In genomic region chr11:109311885-109312605, GRCm38 (mm10) we compare ENCODE assay signal across 8 mouse cellular contexts. TPM values are rescaled to one million over a fixed set of nuclear protein-coding genes. Genes with fewer than 3 reads are reported as not detected.
DNase-seq lines count a peak whose midpoint lies in the region; ATAC-seq and TF ChIP-seq lines count a peak whose summit lies in the region.

No protein-coding gene starts in this region.

- H3K27me3 ChIP-seq in CH12.LX (replicated peaks), result peaks cover 18% of the 10 kb centered on the region
- no peaks in the 10 kb centered on the region for H3K27me3 ChIP-seq in cerebellum, adult 2 months (ENCODE audit: control insufficient read depth, insufficient read depth, low read length)
- H3K27me3 ChIP-seq in hindbrain, embryonic 10.5 days (ENCODE audit: insufficient read depth, poor library complexity, severe bottlenecking), result peaks cover 34% of the 10 kb centered on the region
- peaks cover 12% of the 10 kb centered on the region for H3K27me3 ChIP-seq in lung, embryonic 15.5 days

- TF ChIP-seq RAD21 in CH12.LX (IDR thresholded peaks at IDR 0.05; ENCODE audit: low read depth, low read length), result no peak

- H3K9me3 ChIP-seq in CH12.LX (replicated peaks; ENCODE audit: low read length), result no peaks in the 10 kb centered on the region
- H3K9me3 ChIP-seq in hindbrain, embryonic 10.5 days, result no peaks in the 10 kb centered on the region
- no peaks in the 10 kb centered on the region for H3K9me3 ChIP-seq in lung, embryonic 15.5 days

- no peak overlapping the region for H3K27ac ChIP-seq in CH12.LX (ENCODE audit: insufficient read depth, low read depth)
- H3K27ac ChIP-seq in cerebellum, adult 2 months (ENCODE audit: insufficient read depth, low read length), result peak overlapping the region; percentile 90
- H3K27ac ChIP-seq in hindbrain, embryonic 10.5 days, result peak overlapping the region; percentile 91
- no peak overlapping the region for H3K27ac ChIP-seq in lung, embryonic 15.5 days
- peak overlapping the region; percentile 86; the same call in 1 of the 2 replicates for H3K27ac ChIP-seq in olfactory bulb, adult 2 months (ENCODE audit: insufficient read depth, low read depth, low read length)

- TF ChIP-seq EP300 in CH12.LX (IDR thresholded peaks at IDR 0.05; ENCODE audit: low read length), result no peak

- TF ChIP-seq POLR2A in CH12.LX (IDR thresholded peaks at IDR 0.05; ENCODE audit: low read depth, low read length), result peak; percentile 86
- TF ChIP-seq POLR2A in cerebellum, adult 2 months (IDR thresholded peaks at IDR 0.05; ENCODE audit: borderline replicate concordance, insufficient read depth, low read length), result peak; percentile 91; the same call in 1 of the 2 replicates
- peak; percentile 76 for TF ChIP-seq POLR2A in olfactory bulb, adult 2 months (IDR thresholded peaks at IDR 0.05; ENCODE audit: insufficient read depth, low read depth, low read length)

- peak overlapping the region; percentile 75 for H3K4me2 ChIP-seq in CH12.LX (ENCODE audit: insufficient read depth, low read depth, poor library complexity, severe bottlenecking)
- H3K4me2 ChIP-seq in lung, embryonic 15.5 days, result peak overlapping the region; percentile 76

- peaks cover 0 to 6% of the 10 kb centered on the region in 2 experiments; a peak in 1 of 4 replicates for H3K4me1 ChIP-seq in CH12.LX (ENCODE audit: control insufficient read depth in 1 of 2, insufficient read depth in 2 of 2)
- no peaks in the 10 kb centered on the region for H3K4me1 ChIP-seq in cerebellum, adult 2 months (ENCODE audit: control insufficient read depth, insufficient read depth, low read length)
- peaks cover 10% of the 10 kb centered on the region for H3K4me1 ChIP-seq in hindbrain, embryonic 10.5 days (replicated peaks)
- H3K4me1 ChIP-seq in lung, embryonic 15.5 days, result no peaks in the 10 kb centered on the region
- no peaks in the 10 kb centered on the region for H3K4me1 ChIP-seq in olfactory bulb, adult 2 months (ENCODE audit: control insufficient read depth, insufficient read depth, low read length)

- H3K9ac ChIP-seq in CH12.LX (ENCODE audit: insufficient read depth, low read depth), result peak overlapping the region; percentile 72
- H3K9ac ChIP-seq in lung, embryonic 15.5 days, result peak overlapping the region; percentile 59

- no peak for TF ChIP-seq CTCF in CH12.LX (conservative IDR thresholded peaks at IDR 0.05 in 1 of 2, IDR thresholded peaks at IDR 0.05 in 1 of 2; ENCODE audit: low read depth in 2 of 2, low read length in 2 of 2)
- TF ChIP-seq CTCF in cerebellum, adult 2 months (IDR thresholded peaks at IDR 0.05; ENCODE audit: borderline replicate concordance, insufficient read depth, low read depth, low read length), result no peak
- no peak for TF ChIP-seq CTCF in olfactory bulb, adult 2 months (IDR thresholded peaks at IDR 0.05; ENCODE audit: insufficient read depth, low read depth, low read length)

- 13% methylated on average over 20 of the region's 20 CpGs for WGBS in cerebellum, adult 2 months
- WGBS in hindbrain, embryonic 10.5 days, result 14% methylated on average over 20 of the region's 20 CpGs
- 15% methylated on average over 20 of the region's 20 CpGs for WGBS in lung, embryonic 15.5 days
- 9% methylated on average over 20 of the region's 20 CpGs for WGBS in olfactory bulb, adult 2 months

- DNase-seq in CH12.LX (ENCODE audit: extremely low read depth), result peak; percentile 55
- peak; percentile 85 to 87 for DNase-seq in cerebellum, adult 2 months
- peak; percentile 77 for DNase-seq in hindbrain, embryonic 10.5 days (ENCODE audit: low spot score)
- DNase-seq in layer of hippocampus, adult 9-10 months (ENCODE audit: low spot score), result peak; percentile 40
- DNase-seq in thymus, postnatal 0 days (ENCODE audit: low spot score), result peak; percentile 78

- H3K36me3 ChIP-seq in CH12.LX (replicated peaks in 1 of 2; ENCODE audit: control insufficient read depth in 1 of 2, insufficient read depth in 1 of 2, low read length in 1 of 2), result no peaks in the 10 kb centered on the region
- no peaks in the 10 kb centered on the region for H3K36me3 ChIP-seq in hindbrain, embryonic 10.5 days
- no peaks in the 10 kb centered on the region for H3K36me3 ChIP-seq in lung, embryonic 15.5 days

- peak overlapping the region; percentile 56 to 78 (median 57) for H3K4me3 ChIP-seq in CH12.LX (replicated peaks in 1 of 3; ENCODE audit: low read depth in 2 of 3, low read length in 2 of 3, poor library complexity in 1 of 3)
- H3K4me3 ChIP-seq in cerebellum, adult 2 months (replicated peaks; ENCODE audit: insufficient read depth, low read depth, low read length), result peak overlapping the region; percentile 98
- peak overlapping the region; percentile 67 for H3K4me3 ChIP-seq in hindbrain, embryonic 10.5 days
- peak overlapping the region; percentile 64 for H3K4me3 ChIP-seq in lung, embryonic 15.5 days
- H3K4me3 ChIP-seq in olfactory bulb, adult 2 months (ENCODE audit: insufficient read depth, low read depth, low read length), result peak overlapping the region; percentile 87

- in situ Hi-C loops in CH12.LX (cut with MboI; ENCODE audit: low pct_ligation_motif_present, low pct_unique_long_range_greater_than_20kb, low sequenced_read_pairs), result no loop called here

- dilution Hi-C loops in CH12.LX (cut with MboI; ENCODE audit: extremely low pct_ligation_motif_present, extremely low pct_unique_long_range_greater_than_20kb, low sequenced_read_pairs), result no loop called here

- peak; percentile 100 for ATAC-seq in frontal cortex, adult (ENCODE audit: low TSS enrichment)
- ATAC-seq in lung, embryonic 15.5 days (ENCODE audit: borderline replicate concordance, extremely low read depth, low FRiP score, low TSS enrichment), result peak; percentile 89; the same call in 1 of the 2 replicates

- H3K79me2 ChIP-seq in CH12.LX (replicated peaks; ENCODE audit: control insufficient read depth, extremely low read depth, insufficient read depth, poor library complexity, severe bottlenecking), result no peaks in the 10 kb centered on the region

TF ChIP-seq in CH12.LX, 34 proteins besides CTCF, POLR2A, EP300 and RAD21 (continues in another document):
- TF ChIP-seq CHD2 (IDR thresholded peaks at IDR 0.05; ENCODE audit: low read length) (no peak), BHLHE40 (IDR thresholded peaks at IDR 0.05; ENCODE audit: low read depth, low read length) (no peak), SMC3 (IDR thresholded peaks at IDR 0.05; ENCODE audit: low read depth, low read length) (no peak), ETS1 (conservative IDR thresholded peaks at IDR 0.05; ENCODE audit: low read depth, low read length) (no peak), ZC3H11A (IDR thresholded peaks at IDR 0.05; ENCODE audit: low read depth, low read length) (no peak), UBTF (IDR thresholded peaks at IDR 0.05; ENCODE audit: low read depth, low read length) (no peak), RCOR1 (conservative IDR thresholded peaks at IDR 0.05; ENCODE audit: low read depth, low read length) (no peak), TCF12 (IDR thresholded peaks at IDR 0.05; ENCODE audit: low read depth, low read length) (peak; percentile 77), TBP (conservative IDR thresholded peaks at IDR 0.05; ENCODE audit: low read depth, low read length) (peak; percentile 89), SIN3A (IDR thresholded peaks at IDR 0.05; ENCODE audit: low read length) (no peak), ELF1 (IDR thresholded peaks at IDR 0.05; ENCODE audit: low read depth, low read length) (peak; percentile 93), MAX (IDR thresholded peaks at IDR 0.05; ENCODE audit: low read length) (no peak), USF1 (IDR thresholded peaks at IDR 0.05; ENCODE audit: low read depth, low read length) (no peak), CHD1 (IDR thresholded peaks at IDR 0.05; ENCODE audit: low read depth, low read length) (no peak), HCFC1 (IDR thresholded peaks at IDR 0.05; ENCODE audit: low read depth, low read length) (peak; percentile 85), ZKSCAN1 (IDR thresholded peaks at IDR 0.05; ENCODE audit: borderline replicate concordance, low read depth, low read length) (peak; percentile 38), USF2 (conservative IDR thresholded peaks at IDR 0.05; ENCODE audit: low read depth, low read length) (no peak), ZNF384 (IDR thresholded peaks at IDR 0.05; ENCODE audit: low read depth, low read length) (no peak), PAX5 (IDR thresholded peaks at IDR 0.05; ENCODE audit: low read length) (no peak), GABPA (IDR thresholded peaks at IDR 0.05; ENCODE audit: insufficient replicate concordance, low read depth, low read length) (peak; percentile 47; the same call in 1 of the 2 replicates), MXI1 (IDR thresholded peaks at IDR 0.05; ENCODE audit: low read depth, low read length) (no peak), ZMIZ1 (IDR thresholded peaks at IDR 0.05; ENCODE audit: low read depth, low read length) (no peak), MAFK (IDR thresholded peaks at IDR 0.05; ENCODE audit: insufficient replicate concordance, low read length) (no peak), POLR2AphosphoS2 (IDR thresholded peaks at IDR 0.05; ENCODE audit: low read depth, low read length) (peak; percentile 60; the same call in 1 of the 2 replicates), NELFE (IDR thresholded peaks at IDR 0.05; ENCODE audit: low read depth, low read length) (peak; percentile 66; the same call in 1 of the 2 replicates)

RNA-seq across cellular contexts. Expression of gene Rgs9, which starts 14.1 kb away (rescaled TPM):
- total RNA-seq in CH12.LX (2012; rRNA removed) (0.50 and 0.55 TPM in 2 replicates), CH12.LX (2014; rRNA removed) (1.1 and 1.2 TPM in 2 replicates)
- polyA plus RNA-seq in CH12.LX (2012; ENCODE audit: insufficient read length, low read depth), result 1.3 and 1.4 TPM in 2 replicates
- polyA plus RNA-seq in cerebellum, adult 2 months (2012; rRNA removed), result 5.3 and 6.2 TPM in 2 replicates
- polyA plus RNA-seq in hindbrain, embryonic 10.5 days (2016; fragmentation: Nextera tagmentation; extraction: Ambion mirVana), result 1.3 and 1.8 TPM in 2 replicates
- 1.3 and 1.7 TPM in 2 replicates for polyA plus RNA-seq in lung, embryonic 15.5 days (2015; fragmentation: Nextera tagmentation; extraction: Ambion mirVana)
- not detected in 2 replicates for polyA plus RNA-seq in olfactory bulb, adult 2 months (2012; ENCODE audit: insufficient read depth, insufficient read length, low replicate concordance, missing spikeins)
- 0.66 and 1.5 TPM in 2 replicates for polyA plus RNA-seq in thymus, postnatal 0 days (2015; fragmentation: Nextera tagmentation; extraction: Ambion mirVana)

RNA-seq across cellular contexts. Expression of gene Gna13, which starts 50.6 kb away (rescaled TPM):
- total RNA-seq in CH12.LX (2012; rRNA removed) (33.9 and 39.3 TPM in 2 replicates), CH12.LX (2014; rRNA removed) (56.6 and 57.6 TPM in 2 replicates)
- 32.2 and 33.4 TPM in 2 replicates for polyA plus RNA-seq in CH12.LX (2012; ENCODE audit: insufficient read length, low read depth)
- 35.6 and 37.5 TPM in 2 replicates for polyA plus RNA-seq in cerebellum, adult 2 months (2012; rRNA removed)
- 15.6 and 20.2 TPM in 2 replicates for polyA plus RNA-seq in hindbrain, embryonic 10.5 days (2016; fragmentation: Nextera tagmentation; extraction: Ambion mirVana)
- polyA plus RNA-seq in lung, embryonic 15.5 days (2015; fragmentation: Nextera tagmentation; extraction: Ambion mirVana), result 25.5 and 27.8 TPM in 2 replicates
- not detected in 2 replicates for polyA plus RNA-seq in olfactory bulb, adult 2 months (2012; ENCODE audit: insufficient read depth, insufficient read length, low replicate concordance, missing spikeins)
- polyA plus RNA-seq in thymus, postnatal 0 days (2015; fragmentation: Nextera tagmentation; extraction: Ambion mirVana), result 34.1 and 46.4 TPM in 2 replicates

Comparison
In these comparisons a context has a peak if more than half of its experiments do, and no peak if none do; other contexts are left out.
1. H3K27ac ChIP-seq: peak in cerebellum, adult 2 months (single experiment), hindbrain, embryonic 10.5 days (single experiment) and olfactory bulb, adult 2 months (single experiment); none in CH12.LX (single experiment) and lung, embryonic 15.5 days (single experiment).
2. Peak in every context shown above with its lines, with median percentiles within 50 percentile points of each other: DNase-seq, H3K4me3 ChIP-seq and POLR2A ChIP-seq.